Mouse (Mus musculus) kidney, postnatal 0 days (tissue): ENCODE results near the gene Plcl1. TPM values are rescaled to one million over a fixed set of nuclear protein-coding genes. Genes with fewer than 3 reads are reported as not detected.

Source experiments
- ATAC-seq: fragments of 200-750 bp; cut with Nextera tagmentation; replicated peaks from 2 replicates; pipeline ENCODE4 v1.8.0; 2017; ENCODE audit warnings: low read depth, moderate number of reproducible peaks, moderate TSS enrichment, moderate library complexity; ENCODE audit not compliant: low FRiP score
- DNase-seq: peaks from one replicate; pipeline ENCODE4 v3.0.0-alpha.2; 2016; ENCODE audit warnings: low spot score
- H3K27ac ChIP-seq: fragments of 300-500 bp; sonication (generic); 2 replicates; pipeline ENCODE4 v1.5.1; 2014; ENCODE audit warnings: mild to moderate bottlenecking
- H3K27me3 ChIP-seq: fragments of 300-500 bp; sonication (generic); 2 replicates; pipeline ENCODE4 v1.6.1; 2014; ENCODE audit warnings: low read length, mixed read lengths; ENCODE audit not compliant: insufficient read depth
- H3K36me3 ChIP-seq: fragments of 300-500 bp; sonication (generic); 2 replicates; pipeline ENCODE4 v1.6.1; 2014; ENCODE audit warnings: low read length, mixed read lengths; ENCODE audit not compliant: insufficient read depth
- H3K4me1 ChIP-seq: fragments of 300-500 bp; sonication (generic); replicated peaks from 2 replicates; pipeline ENCODE4 v1.6.1; 2014; ENCODE audit warnings: antibody characterized with exemption, low read length, mixed read lengths; ENCODE audit not compliant: insufficient read depth
- H3K4me2 ChIP-seq: fragments of 300-500 bp; sonication (generic); 2 replicates; pipeline ENCODE4 v1.6.1; 2014; ENCODE audit warnings: mild to moderate bottlenecking, low read length, moderate library complexity, mixed read lengths
- H3K4me3 ChIP-seq: fragments of 300-500 bp; sonication (generic); replicated peaks from 2 replicates; pipeline ENCODE4 v1.5.1; 2014; ENCODE audit warnings: low read depth, low read length
- H3K9ac ChIP-seq: fragments of 300-500 bp; sonication (generic); 2 replicates; pipeline ENCODE4 v1.6.1; 2014; ENCODE audit warnings: low read depth, low read length
- H3K9me3 ChIP-seq: fragments of 300-500 bp; sonication (generic); replicated peaks from 2 replicates; pipeline ENCODE4 v1.6.1; 2016; ENCODE audit warnings: low read length, inconsistent platforms, mixed read lengths
- CTCF ChIP-seq: IDR thresholded peaks from 2 replicates; pipeline ENCODE4 v1.5.1; 2016; ENCODE audit warnings: antibody characterized with exemption, low read depth, mild to moderate bottlenecking, moderate library complexity
- WGBS: fragments of 180-500 bp; shearing (Covaris S2); extraction: QIAGEN DNeasy Blood & Tissue Kit; methylation state at CpG from one replicate; pipeline ENCODE4 v1.1.7; 2014; 5-methylcytosine and 5-hydroxymethylcytosine counted together
- polyA plus RNA-seq: library from polyadenylated mRNA; unstranded; fragments of >200 nt; fragmentation: Nextera tagmentation; extraction: Ambion mirVana; gene quantifications from 2 replicates; pipeline ENCODE4 v1.2.1, GENCODE M21; 2015

The Plcl1 gene
- polyA plus RNA-seq, 1 experiment from 2014 or later: 4.2 TPM

DNA sequence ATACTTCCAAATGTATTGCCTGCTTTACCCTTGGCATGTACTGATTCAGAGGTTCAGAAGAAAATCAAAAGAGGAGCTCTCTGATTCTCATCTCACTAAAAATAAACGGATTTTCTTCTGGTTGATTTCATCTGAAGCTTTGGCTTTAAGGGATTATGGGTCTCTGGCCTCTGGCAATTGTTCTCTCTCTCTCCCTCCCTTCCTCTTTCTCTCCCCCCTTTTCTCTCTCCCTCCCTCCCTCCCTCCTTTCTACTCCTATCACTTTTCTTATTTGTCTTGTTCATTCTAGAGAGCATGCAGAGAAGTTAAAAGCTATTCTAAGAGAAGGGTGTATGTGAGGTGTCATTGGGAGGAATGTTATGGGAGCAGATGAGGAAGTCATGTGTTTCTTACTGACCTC lies 225.8 kb downstream of the Plcl1 start:
- no peak overlapping the region for H3K9ac ChIP-seq

GRCm38 (mm10) chr1:55632024-55632423 lies 226.3 kb downstream of the Plcl1 start:
- DNase-seq (no peak), ATAC-seq (no peak)
- 92% methylated on average over 2 of the region's 2 CpGs for WGBS
- no peak for TF ChIP-seq CTCF
- Histone ChIP-seq H3K27me3 (no peaks in the 10 kb centered on the region), H3K4me2 (no peak overlapping the region), H3K9me3 (no peaks in the 10 kb centered on the region), H3K4me1 (no peaks in the 10 kb centered on the region), H3K4me3 (no peak overlapping the region), H3K27ac (no peak overlapping the region), H3K36me3 (no peaks in the 10 kb centered on the region), H3K9ac (no peak overlapping the region)

More for the DNA sequence above, 225.8 kb downstream of the Plcl1 start:
- no peaks in the 10 kb centered on the region for H3K27me3 ChIP-seq
- H3K4me3 ChIP-seq: no peak overlapping the region
- ATAC-seq: no peak
- TF ChIP-seq CTCF: no peak
- WGBS: 66% methylated on average over 1 of the region's 1 CpGs
- H3K4me2 ChIP-seq: no peak overlapping the region
- H3K27ac ChIP-seq: no peak overlapping the region
- no peaks in the 10 kb centered on the region for H3K36me3 ChIP-seq
- DNase-seq: no peak
- H3K4me1 ChIP-seq: no peaks in the 10 kb centered on the region
- H3K9me3 ChIP-seq: no peaks in the 10 kb centered on the region

GRCm38 (mm10) chr1:55633326-55633725 lies 227.6 kb downstream of the Plcl1 start:
- WGBS: 83% methylated on average over 4 of the region's 4 CpGs
- no peak for TF ChIP-seq CTCF
- no peaks in the 10 kb centered on the region for H3K36me3 ChIP-seq
- no peak overlapping the region for H3K27ac ChIP-seq
- H3K9ac ChIP-seq: no peak overlapping the region
- no peak overlapping the region for H3K4me3 ChIP-seq
- ATAC-seq (no peak), DNase-seq (no peak)
- no peaks in the 10 kb centered on the region for H3K9me3 ChIP-seq
- H3K4me2 ChIP-seq: no peak overlapping the region
- H3K4me1 ChIP-seq: no peaks in the 10 kb centered on the region
- H3K27me3 ChIP-seq: no peaks in the 10 kb centered on the region

- no peaks in the 10 kb centered on the region for H3K36me3 ChIP-seq
- H3K4me1 ChIP-seq: no peaks in the 10 kb centered on the region
- 62% methylated on average over 8 of the region's 8 CpGs for WGBS
- no peak overlapping the region for H3K4me3 ChIP-seq
- no peaks in the 10 kb centered on the region for H3K9me3 ChIP-seq
- H3K27ac ChIP-seq: no peak overlapping the region
- no peaks in the 10 kb centered on the region for H3K27me3 ChIP-seq
- H3K9ac ChIP-seq: no peak overlapping the region
- ATAC-seq: no peak
- DNase-seq: no peak
- H3K4me2 ChIP-seq: no peak overlapping the region
- TF ChIP-seq CTCF: no peak
These were observed 253.9 kb downstream of the Plcl1 start for GRCm38 (mm10) chr1:55659518-55660210.

GRCm38 (mm10) chr1:55661381-55661780 lies 255.7 kb downstream of the Plcl1 start:
- Histone ChIP-seq H3K4me2 (no peak overlapping the region), H3K4me3 (no peak overlapping the region), H3K9ac (no peak overlapping the region), H3K27me3 (no peaks in the 10 kb centered on the region), H3K27ac (no peak overlapping the region), H3K4me1 (0 out of 2 replicates have a peak, but pooled peaks cover 6% of the 10 kb centered on the region), H3K9me3 (no peaks in the 10 kb centered on the region), H3K36me3 (no peaks in the 10 kb centered on the region)
- DNase-seq (no peak), ATAC-seq (no peak)
- WGBS: 89% methylated on average over 2 of the region's 2 CpGs
- TF ChIP-seq CTCF: no peak

DNA sequence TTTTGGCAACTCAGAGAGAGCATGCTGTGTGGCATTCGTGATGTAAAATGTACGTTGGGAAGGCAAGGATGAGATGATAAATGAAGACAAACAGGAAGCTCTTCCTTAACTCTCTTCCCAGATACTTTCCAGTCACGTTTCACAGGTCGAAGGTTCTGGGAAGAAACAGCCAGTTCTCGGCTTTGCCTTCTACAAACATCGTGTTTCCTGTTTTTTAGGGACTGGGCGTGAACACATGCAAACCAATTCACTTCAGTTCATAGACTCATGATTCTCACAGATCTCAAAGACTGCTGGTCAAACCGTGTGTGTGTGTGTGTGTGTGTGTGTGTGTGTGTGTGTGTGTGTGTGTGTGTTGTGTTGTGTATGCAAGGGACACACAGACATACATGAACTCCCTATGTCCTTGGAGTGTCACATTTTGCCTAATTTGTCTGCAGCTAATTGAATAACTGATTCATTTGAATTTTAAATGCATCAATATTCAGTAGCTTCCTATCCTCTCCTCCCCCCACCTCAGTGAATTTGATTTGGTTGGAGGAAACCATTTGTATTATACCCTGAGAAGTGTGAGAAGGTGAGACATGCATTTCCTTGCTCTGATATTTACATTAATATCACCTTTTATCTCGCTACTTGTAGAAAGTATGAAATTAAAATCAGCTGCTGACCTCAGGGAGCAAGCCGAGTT lies 259.6 kb downstream of the Plcl1 start:
- peak; percentile 28 for DNase-seq
- Histone ChIP-seq H3K4me3 (no peak overlapping the region), H3K27ac (0 out of 2 replicates have a peak overlapping the region, but pooled peaks have one; percentile 13), H3K27me3 (no peaks in the 10 kb centered on the region), H3K4me1 (0 out of 2 replicates have a peak, but pooled peaks cover 10% of the 10 kb centered on the region), H3K36me3 (no peaks in the 10 kb centered on the region), H3K9me3 (no peaks in the 10 kb centered on the region), H3K9ac (no peak overlapping the region), H3K4me2 (no peak overlapping the region)
- WGBS: 51% methylated on average over 10 of the region's 10 CpGs
- ATAC-seq: no peak
- TF ChIP-seq CTCF: no peak
